Mouse (Mus musculus): ENCODE measurements around the gene Crim1. TPM values are rescaled to one million over a fixed set of nuclear protein-coding genes. Genes with fewer than 3 reads are reported as not detected.

Gene Crim1
- polyA plus RNA-seq, 1 experiment from 2014 or later: 0.63 TPM

DNA sequence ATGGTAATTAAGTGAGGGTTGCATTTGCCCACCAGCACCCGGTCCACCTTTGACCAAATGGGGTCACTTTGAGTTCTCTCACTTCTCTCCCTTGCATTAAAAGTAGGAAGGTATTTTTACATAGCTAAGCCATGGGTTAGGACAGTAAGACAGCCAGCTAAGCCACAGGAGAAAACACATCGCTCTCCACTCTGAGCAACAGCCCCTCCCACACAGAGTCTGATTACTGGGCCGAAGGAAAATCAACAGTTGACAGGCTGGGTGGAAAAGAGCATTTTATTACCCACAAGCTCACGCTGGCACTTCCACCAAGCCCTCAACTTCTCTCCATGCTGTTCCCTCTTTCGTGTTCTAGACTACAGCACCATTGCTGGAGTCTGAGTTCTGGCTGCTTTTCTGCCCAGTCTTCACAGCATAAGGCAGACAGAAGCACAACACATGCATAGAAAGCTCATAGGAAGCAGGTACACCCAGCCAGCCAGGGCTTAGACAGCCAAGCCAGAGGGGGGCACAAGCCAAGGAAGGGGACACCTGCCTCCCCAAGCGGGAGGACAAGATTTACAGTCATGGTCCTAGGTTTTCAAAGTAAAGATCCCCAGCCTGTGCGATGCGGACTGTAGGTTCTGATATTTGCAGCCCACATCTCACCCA, 179.2 kb downstream of the Crim1 start:
- WGBS (ENCODE audit: insufficient replicate concordance): 75% methylated on average over 8 of the region's 8 CpGs
- peaks cover 29% of the 10 kb centered on the region for H3K36me3 ChIP-seq (replicated peaks)
- H3K9ac ChIP-seq: no peak overlapping the region
- no peak for ATAC-seq (ENCODE audit: insufficient read depth)
- no peaks in the 10 kb centered on the region for H3K27me3 ChIP-seq
- H3K9me3 ChIP-seq (replicated peaks): no peaks in the 10 kb centered on the region
- H3K4me3 ChIP-seq (replicated peaks): no peak overlapping the region
- H3K4me1 ChIP-seq (replicated peaks): 0 out of 2 replicates have a peak, but pooled peaks cover 7% of the 10 kb centered on the region
- no peak overlapping the region for H3K4me2 ChIP-seq
- H3K27ac ChIP-seq (replicated peaks): peak overlapping the region; percentile 56; the same call in 1 of the 2 replicates

DNA sequence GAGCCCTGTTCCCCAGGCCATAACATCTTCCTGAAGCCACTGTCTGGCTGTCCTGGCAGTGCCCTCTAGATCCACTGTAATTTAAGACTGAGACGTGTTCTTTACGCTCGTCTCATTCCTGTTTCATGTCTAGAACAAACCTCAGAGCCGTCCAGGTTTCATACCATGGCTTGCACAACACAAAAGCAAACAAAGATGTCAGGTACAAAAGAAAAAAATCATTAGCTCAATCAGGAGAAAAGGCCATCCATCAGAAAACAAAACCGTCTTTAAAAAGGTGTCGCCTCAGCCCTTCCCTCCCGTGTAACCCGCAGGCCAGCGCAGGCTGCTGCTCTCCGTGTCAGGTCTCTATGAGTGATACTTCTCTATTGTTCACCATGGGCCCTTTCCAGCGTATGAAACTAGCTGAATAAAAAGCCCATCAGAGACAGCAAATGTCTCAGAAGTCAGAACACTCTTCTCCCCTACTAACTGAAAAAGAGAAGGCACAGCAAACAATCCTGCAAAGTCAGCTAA, 179.7 kb downstream of the Crim1 start:
- Histone ChIP-seq H3K9me3 (replicated peaks) (no peaks in the 10 kb centered on the region), H3K4me1 (replicated peaks) (0 out of 2 replicates have a peak, but pooled peaks cover 7% of the 10 kb centered on the region), H3K27me3 (no peaks in the 10 kb centered on the region), H3K4me3 (replicated peaks) (no peak overlapping the region), H3K27ac (replicated peaks) (peak overlapping the region; percentile 56; the same call in 1 of the 2 replicates), H3K9ac (no peak overlapping the region), H3K4me2 (no peak overlapping the region), H3K36me3 (replicated peaks) (peaks cover 29% of the 10 kb centered on the region)
- ATAC-seq (ENCODE audit: insufficient read depth): no peak; the same call in 1 of the 2 replicates
- 78% methylated on average over 11 of the region's 11 CpGs for WGBS (ENCODE audit: insufficient replicate concordance)

DNA sequence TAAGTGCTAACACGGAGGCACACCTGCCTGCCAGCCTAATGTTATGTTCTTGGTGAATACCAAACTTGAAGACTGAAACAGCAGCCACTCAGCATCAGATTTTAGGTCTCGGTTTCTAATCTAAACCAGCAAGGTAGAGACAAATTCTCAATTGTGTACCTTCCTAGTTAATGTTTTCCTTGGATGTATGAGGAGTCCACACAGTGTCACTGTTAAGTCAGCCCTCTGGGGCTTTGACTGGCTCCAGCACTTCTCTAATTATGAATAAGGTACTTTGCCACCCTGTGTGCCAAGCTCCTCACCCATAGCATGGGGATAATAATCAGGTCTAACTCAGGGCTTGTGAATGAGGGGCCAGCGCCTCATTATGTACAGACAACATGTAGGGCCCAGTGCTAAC, 182.3 kb downstream of the Crim1 start:
- H3K27ac ChIP-seq (replicated peaks): peak overlapping the region; percentile 57
- H3K27me3 ChIP-seq: no peaks in the 10 kb centered on the region
- no peaks in the 10 kb centered on the region for H3K9me3 ChIP-seq (replicated peaks)
- 0 out of 2 replicates have a peak, but pooled peaks cover 7% of the 10 kb centered on the region for H3K4me1 ChIP-seq (replicated peaks)
- no peak overlapping the region for H3K4me2 ChIP-seq
- 76% methylated on average over 3 of the region's 3 CpGs for WGBS (ENCODE audit: insufficient replicate concordance)
- peak; percentile 45; the same call in 1 of the 2 replicates for ATAC-seq (ENCODE audit: insufficient read depth)
- no peak overlapping the region for H3K4me3 ChIP-seq (replicated peaks)
- peaks cover 29% of the 10 kb centered on the region for H3K36me3 ChIP-seq (replicated peaks)
- no peak overlapping the region for H3K9ac ChIP-seq

DNA sequence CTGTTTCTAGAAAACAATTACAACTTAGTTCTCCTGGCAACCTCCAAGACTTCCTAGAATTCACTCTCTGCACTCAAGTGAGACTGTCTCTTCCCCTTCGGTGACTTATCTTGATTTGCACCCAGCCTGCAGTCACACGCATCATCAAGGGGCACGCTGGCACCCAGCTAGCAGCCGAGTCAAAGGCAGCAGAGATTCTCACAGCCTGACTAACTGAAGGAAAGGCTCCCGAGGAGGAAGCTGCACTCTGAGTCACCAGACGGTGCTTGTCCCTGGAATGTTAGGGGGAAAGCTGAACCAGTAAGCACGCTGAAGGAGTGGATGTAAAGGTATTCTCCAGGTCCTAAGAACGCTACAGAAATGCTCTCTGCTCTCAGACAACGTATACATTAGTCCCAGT, 187.6 kb downstream of the Crim1 start:
- 54% methylated on average over 9 of the region's 9 CpGs for WGBS (ENCODE audit: insufficient replicate concordance)
- peaks cover 3% of the 10 kb centered on the region for H3K36me3 ChIP-seq (replicated peaks)
- no peak overlapping the region for H3K9ac ChIP-seq
- H3K4me3 ChIP-seq (replicated peaks): no peak overlapping the region
- H3K4me1 ChIP-seq (replicated peaks): peaks cover 5% of the 10 kb centered on the region; the same call in 1 of the 2 replicates
- H3K27ac ChIP-seq (replicated peaks): peak overlapping the region; percentile 55
- no peak overlapping the region for H3K4me2 ChIP-seq
- no peaks in the 10 kb centered on the region for H3K9me3 ChIP-seq (replicated peaks)
- ATAC-seq (ENCODE audit: insufficient read depth): no peak
- no peaks in the 10 kb centered on the region for H3K27me3 ChIP-seq

DNA sequence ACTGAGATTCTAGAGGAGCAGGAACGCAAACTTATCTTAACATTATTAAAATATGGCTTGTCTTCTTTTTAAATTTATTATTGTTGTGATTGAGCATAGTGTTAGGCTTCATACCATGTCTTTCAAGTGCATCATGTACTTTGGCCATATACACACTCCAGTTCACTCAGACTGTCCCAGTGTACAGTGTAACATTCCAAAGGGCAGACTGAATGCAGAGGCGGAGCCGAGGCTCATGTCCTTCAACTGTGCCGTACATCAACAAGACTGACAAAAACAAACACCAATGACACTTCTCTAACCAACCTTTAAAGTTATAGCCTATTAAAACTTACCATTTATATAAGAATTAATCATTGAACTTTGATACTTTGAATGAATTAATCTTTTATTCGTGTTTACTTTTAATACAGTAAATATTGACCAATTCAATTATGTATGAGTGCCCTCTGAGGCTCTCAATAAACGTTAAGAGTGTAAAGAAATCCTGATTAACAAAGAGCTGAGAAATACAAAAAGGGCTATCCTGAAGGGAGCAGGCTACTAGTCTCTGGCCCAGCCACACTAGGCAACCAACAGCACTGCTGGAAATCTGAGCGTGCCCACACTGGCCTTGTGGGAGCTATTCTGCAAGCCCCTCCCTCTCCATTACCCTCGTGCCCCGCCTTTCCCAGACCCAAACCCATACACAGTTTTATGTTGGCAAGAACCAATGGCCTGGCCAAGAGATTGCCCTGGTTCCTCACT, 188.2 kb downstream of the Crim1 start:
- Histone ChIP-seq H3K9me3 (replicated peaks) (no peaks in the 10 kb centered on the region), H3K4me3 (replicated peaks) (no peak overlapping the region), H3K9ac (no peak overlapping the region), H3K27ac (replicated peaks) (peak overlapping the region; percentile 55), H3K27me3 (no peaks in the 10 kb centered on the region), H3K4me2 (no peak overlapping the region), H3K36me3 (replicated peaks) (no peaks in the 10 kb centered on the region), H3K4me1 (replicated peaks) (peaks cover 5% of the 10 kb centered on the region; the same call in 1 of the 2 replicates)
- ATAC-seq (ENCODE audit: insufficient read depth): peak; percentile 81
- 71% methylated on average over 9 of the region's 9 CpGs for WGBS (ENCODE audit: insufficient replicate concordance)

DNA sequence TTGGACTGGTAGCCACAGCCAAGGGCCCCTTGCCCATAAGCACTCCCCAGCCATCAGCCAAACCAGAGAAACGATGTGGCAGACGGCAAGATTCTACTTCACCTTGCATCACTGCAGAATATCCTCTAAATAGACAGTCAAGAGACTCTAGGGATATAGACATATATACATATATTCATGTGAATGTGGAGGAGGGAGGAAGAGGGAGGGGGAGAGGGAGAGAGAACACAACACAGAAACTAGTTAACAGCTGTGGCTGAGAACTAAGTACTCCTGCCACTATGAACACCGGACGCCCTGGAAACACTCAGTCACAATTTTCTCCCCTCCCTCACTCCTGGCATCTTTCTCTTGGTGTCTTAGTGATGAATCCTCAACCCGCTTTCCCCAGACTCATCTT, 189.5 kb downstream of the Crim1 start:
- Histone ChIP-seq H3K4me2 (no peak overlapping the region), H3K36me3 (replicated peaks) (no peaks in the 10 kb centered on the region), H3K9ac (no peak overlapping the region), H3K27me3 (no peaks in the 10 kb centered on the region), H3K4me1 (replicated peaks) (peaks cover 2% of the 10 kb centered on the region; the same call in 1 of the 2 replicates), H3K4me3 (replicated peaks) (no peak overlapping the region), H3K9me3 (replicated peaks) (no peaks in the 10 kb centered on the region), H3K27ac (replicated peaks) (no peak overlapping the region)
- no peak for ATAC-seq (ENCODE audit: insufficient read depth)
- 87% methylated on average over 5 of the region's 5 CpGs for WGBS (ENCODE audit: insufficient replicate concordance)

DNA sequence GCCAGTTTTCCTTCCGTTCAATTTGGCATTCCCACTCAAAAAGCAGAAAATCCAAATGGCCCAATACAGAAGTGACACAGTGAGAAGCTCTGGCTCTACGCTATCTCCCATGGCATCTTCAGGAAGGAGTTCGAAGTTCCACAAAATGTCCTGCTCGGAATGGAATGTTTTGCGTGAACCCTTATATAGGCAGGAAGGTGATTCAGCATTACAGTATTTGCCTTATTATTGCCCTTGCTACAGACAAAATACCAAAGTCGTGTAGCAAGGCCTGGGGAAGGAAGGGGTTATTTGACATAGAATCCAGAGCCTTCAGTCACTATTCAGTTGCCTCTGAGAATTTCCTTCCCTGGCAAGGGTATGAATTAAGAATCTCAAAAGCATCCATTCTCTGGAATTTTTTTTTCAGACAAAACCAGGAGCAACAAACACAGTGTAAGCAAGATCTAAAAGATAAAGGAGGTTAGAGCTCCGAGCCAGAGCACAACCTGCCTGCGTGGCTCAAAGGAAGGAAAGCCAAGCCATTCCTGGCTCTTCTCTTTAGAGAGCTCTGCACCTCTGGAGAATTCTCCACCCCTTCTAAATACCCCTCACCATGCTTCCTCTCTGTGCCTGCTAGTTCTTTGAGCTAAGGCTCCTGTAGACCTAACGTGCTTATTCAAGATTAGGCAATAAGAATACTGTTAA, 192.5 kb downstream of the Crim1 start:
- no peaks in the 10 kb centered on the region for H3K27me3 ChIP-seq
- H3K27ac ChIP-seq (replicated peaks): no peak overlapping the region
- H3K9ac ChIP-seq: no peak overlapping the region
- H3K36me3 ChIP-seq (replicated peaks): no peaks in the 10 kb centered on the region; the same call in 1 of the 2 replicates
- H3K4me3 ChIP-seq (replicated peaks): no peak overlapping the region
- peaks cover 2% of the 10 kb centered on the region; the same call in 1 of the 2 replicates for H3K4me1 ChIP-seq (replicated peaks)
- 65% methylated on average over 9 of the region's 9 CpGs for WGBS (ENCODE audit: insufficient replicate concordance)
- no peaks in the 10 kb centered on the region for H3K9me3 ChIP-seq (replicated peaks)
- no peak for ATAC-seq (ENCODE audit: insufficient read depth)
- no peak overlapping the region for H3K4me2 ChIP-seq

DNA sequence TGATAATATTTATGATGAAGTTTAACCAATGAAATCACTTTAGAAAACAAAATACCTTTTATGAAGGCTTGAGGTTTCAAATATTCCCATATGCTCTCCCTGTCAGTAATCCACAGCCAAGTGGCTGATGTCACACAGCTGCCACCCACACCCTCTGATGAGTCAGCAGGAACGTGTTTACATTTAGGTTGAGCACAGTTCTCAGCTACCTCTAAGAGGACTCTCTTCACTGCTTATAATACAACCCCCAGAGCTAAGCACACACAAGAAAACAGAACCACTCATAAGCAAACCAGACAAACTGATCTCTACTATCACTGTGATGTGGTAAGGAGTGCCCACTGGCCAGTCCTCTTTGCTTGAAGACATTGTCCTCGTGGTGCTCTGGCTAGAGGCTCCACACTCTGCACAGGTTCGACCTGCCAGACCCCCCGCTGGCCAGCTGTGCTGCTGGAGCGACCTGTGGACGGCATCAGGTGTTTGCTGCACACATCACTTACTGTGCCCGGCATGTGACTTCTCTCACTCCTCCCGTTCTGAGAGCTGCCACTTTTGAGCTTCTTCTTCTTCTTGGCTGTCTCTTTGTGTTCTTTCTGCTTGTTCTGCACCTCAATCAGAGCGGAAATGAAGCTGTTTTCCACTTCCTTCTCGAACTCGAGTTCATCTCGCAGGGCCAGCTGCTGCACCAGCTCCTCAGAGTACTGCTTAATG, 200.2 kb downstream of the Crim1 start:
- H3K27me3 ChIP-seq: no peaks in the 10 kb centered on the region
- H3K27ac ChIP-seq (replicated peaks): peak overlapping the region; percentile 79
- peak overlapping the region; percentile 45 for H3K4me2 ChIP-seq
- peaks cover 39% of the 10 kb centered on the region for H3K36me3 ChIP-seq (replicated peaks)
- H3K9me3 ChIP-seq (replicated peaks): no peaks in the 10 kb centered on the region
- peak overlapping the region; percentile 33; the same call in 1 of the 2 replicates for H3K9ac ChIP-seq
- 62% methylated on average over 12 of the region's 12 CpGs for WGBS (ENCODE audit: insufficient replicate concordance)
- peaks cover 28% of the 10 kb centered on the region for H3K4me1 ChIP-seq (replicated peaks)
- no peak overlapping the region for H3K4me3 ChIP-seq (replicated peaks)
- peak; percentile 97 for ATAC-seq (ENCODE audit: insufficient read depth)

DNA sequence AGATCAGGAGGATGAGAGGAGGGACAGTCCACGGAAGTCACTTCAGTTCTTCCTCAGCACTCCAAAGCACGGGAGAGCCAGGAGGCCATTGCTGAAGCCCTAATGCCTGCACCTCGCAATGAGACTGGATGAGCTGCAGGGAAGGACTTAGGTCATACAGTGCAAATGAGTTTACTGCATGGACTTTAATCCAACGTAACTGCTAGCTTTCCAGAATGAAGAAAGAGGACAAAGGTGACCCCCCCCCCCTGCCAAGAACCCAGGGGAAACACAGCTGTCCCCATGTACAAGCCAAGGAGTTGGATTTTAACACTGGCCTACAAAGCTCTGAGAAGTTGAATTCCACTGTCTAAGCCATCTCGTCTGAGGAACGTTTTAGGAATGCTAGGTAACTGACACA, 201.3 kb downstream of the Crim1 start:
- Histone ChIP-seq H3K27ac (replicated peaks) (peak overlapping the region; percentile 79), H3K4me2 (no peak overlapping the region), H3K4me1 (replicated peaks) (peaks cover 35% of the 10 kb centered on the region), H3K36me3 (replicated peaks) (peaks cover 39% of the 10 kb centered on the region), H3K4me3 (replicated peaks) (no peak overlapping the region), H3K9me3 (replicated peaks) (no peaks in the 10 kb centered on the region), H3K27me3 (no peaks in the 10 kb centered on the region), H3K9ac (no peak overlapping the region)
- WGBS (ENCODE audit: insufficient replicate concordance): 61% methylated on average over 6 of the region's 6 CpGs
- peak; percentile 16; the same call in 1 of the 2 replicates for ATAC-seq (ENCODE audit: insufficient read depth)

DNA sequence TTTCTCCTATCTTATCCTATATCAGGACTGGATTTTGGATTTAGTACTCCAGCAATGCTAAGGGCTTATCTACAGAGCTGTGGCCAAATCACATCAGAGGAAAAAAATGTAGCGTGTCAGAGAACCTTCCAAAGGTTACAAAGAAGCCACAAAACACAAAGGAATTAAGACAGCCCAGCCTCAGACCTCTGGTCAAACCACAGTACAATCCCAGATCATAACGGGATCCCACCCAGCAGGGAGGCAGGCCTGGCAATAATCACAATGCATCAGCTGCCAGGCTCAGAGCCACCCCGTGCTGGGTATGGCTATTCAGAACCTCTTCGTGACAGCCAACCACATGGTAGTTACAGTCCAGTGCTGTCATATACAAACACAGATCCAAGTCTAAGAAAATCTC, 201.7 kb downstream of the Crim1 start:
- no peaks in the 10 kb centered on the region for H3K27me3 ChIP-seq
- peaks cover 39% of the 10 kb centered on the region for H3K36me3 ChIP-seq (replicated peaks)
- H3K4me1 ChIP-seq (replicated peaks): peaks cover 35% of the 10 kb centered on the region
- ATAC-seq (ENCODE audit: insufficient read depth): no peak
- no peak overlapping the region for H3K4me3 ChIP-seq (replicated peaks)
- 68% methylated on average over 4 of the region's 4 CpGs for WGBS (ENCODE audit: insufficient replicate concordance)
- peak overlapping the region; percentile 79 for H3K27ac ChIP-seq (replicated peaks)
- no peaks in the 10 kb centered on the region for H3K9me3 ChIP-seq (replicated peaks)
- H3K4me2 ChIP-seq: no peak overlapping the region
- H3K9ac ChIP-seq: no peak overlapping the region
